Mouse (Mus musculus): ENCODE data around the gene Pjvk.
"Not testable (repeated sequence)": the region's sequence is repeated elsewhere in the genome, so short reads cannot be mapped to it uniquely, and the experiment has no call there.

Gene Pjvk

GRCm38 (mm10) chr2:76647883-76648570, at the start of gene Pjvk, which contains the start of gene Prkra:
TSS of gene Pjvk (plus strand) at chr2:76648476.
TSS of gene Prkra (minus strand) at chr2:76648015.
- peak; percentile 95 for DNase-seq (ENCODE audit: low spot score)

GRCm38 (mm10) chr2:76599214-76599613, 49.1 kb upstream of the Pjvk start:
- no peak for DNase-seq (ENCODE audit: low spot score)

GRCm38 (mm10) chr2:76602256-76602655, 46.0 kb upstream of the Pjvk start:
- DNase-seq (ENCODE audit: low spot score): no peak

GRCm38 (mm10) chr2:76606704-76607103, 41.6 kb upstream of the Pjvk start:
- no peak for DNase-seq (ENCODE audit: low spot score)

GRCm38 (mm10) chr2:76610326-76611104, 37.8 kb upstream of the Pjvk start:
- DNase-seq (ENCODE audit: low spot score): peak; percentile 14

- DNase-seq (ENCODE audit: low spot score): no peak
Observed at GRCm38 (mm10) chr2:76611996-76612395, 36.3 kb upstream of the Pjvk start.

GRCm38 (mm10) chr2:76618078-76618477, 30.2 kb upstream of the Pjvk start:
- DNase-seq (ENCODE audit: low spot score): no peak

- DNase-seq (ENCODE audit: low spot score): no peak
Observed at GRCm38 (mm10) chr2:76620188-76620587, 28.1 kb upstream of the Pjvk start.

- DNase-seq (ENCODE audit: low spot score): no peak
Observed at GRCm38 (mm10) chr2:76621724-76622123, 26.6 kb upstream of the Pjvk start.

- DNase-seq (ENCODE audit: low spot score): not testable (repeated sequence)
Observed at GRCm38 (mm10) chr2:76622316-76622715, 26.0 kb upstream of the Pjvk start.

GRCm38 (mm10) chr2:76630293-76630692, 18.0 kb upstream of the Pjvk start:
- DNase-seq (ENCODE audit: low spot score): no peak

- no peak for DNase-seq (ENCODE audit: low spot score)
Observed at GRCm38 (mm10) chr2:76631600-76631999, 16.7 kb upstream of the Pjvk start.

GRCm38 (mm10) chr2:76639637-76640036, 8.6 kb upstream of the Pjvk start:
- no peak for DNase-seq (ENCODE audit: low spot score)

GRCm38 (mm10) chr2:76643801-76644200, 4.5 kb upstream of the Pjvk start:
- DNase-seq (ENCODE audit: low spot score): peak; percentile 21

GRCm38 (mm10) chr2:76647441-76647869, 821 bp upstream of the Pjvk start:
- DNase-seq (ENCODE audit: low spot score): peak; percentile 73

- DNase-seq (ENCODE audit: low spot score): no peak
Observed at GRCm38 (mm10) chr2:76648666-76649141, 428 bp downstream of the Pjvk start.

GRCm38 (mm10) chr2:76653070-76653469, 4.8 kb downstream of the Pjvk start:
- DNase-seq (ENCODE audit: low spot score): no peak

GRCm38 (mm10) chr2:76654646-76655045, 6.4 kb downstream of the Pjvk start:
- no peak for DNase-seq (ENCODE audit: low spot score)

- DNase-seq (ENCODE audit: low spot score): no peak
Observed at GRCm38 (mm10) chr2:76655444-76655843, 7.2 kb downstream of the Pjvk start.

- DNase-seq (ENCODE audit: low spot score): no peak
Observed at GRCm38 (mm10) chr2:76655982-76656381, 7.7 kb downstream of the Pjvk start.

- DNase-seq (ENCODE audit: low spot score): no peak
Observed at GRCm38 (mm10) chr2:76658551-76658950, 10.3 kb downstream of the Pjvk start.

GRCm38 (mm10) chr2:76659419-76659818, 11.1 kb downstream of the Pjvk start:
- no peak for DNase-seq (ENCODE audit: low spot score)

- no peak for DNase-seq (ENCODE audit: low spot score)
Observed at GRCm38 (mm10) chr2:76665531-76665930, 17.3 kb downstream of the Pjvk start.

Measured in testis, postnatal 14 days (tissue).